Mouse (Mus musculus) right cerebral cortex, postnatal 10 days (tissue): ENCODE data around the gene Olfr1212.

Experiments used
- DNase-seq, 2 experiments: peaks; one replicate each; pipeline ENCODE4 v3.0.0; 2021; ENCODE audit warnings: low spot score in 2 of 2

Gene Olfr1212

GRCm38 (mm10) chr2:88953669-88954068, at the start of gene Olfr1212:
TSS of gene Olfr1212 (plus strand) at chr2:88953969.
- DNase-seq = no peak

- no peak for DNase-seq
Measured at GRCm38 (mm10) chr2:88915057-88915456, 38.7 kb upstream of the Olfr1212 start, which contains the start of gene Olfr1209. TSS of gene Olfr1209 (minus strand) at chr2:88915157.

- DNase-seq = no peak
Measured at GRCm38 (mm10) chr2:88938011-88938410, 15.8 kb upstream of the Olfr1212 start, which contains the start of gene Olfr1211. TSS of gene Olfr1211 (minus strand) at chr2:88938111.

GRCm38 (mm10) chr2:88980181-88980580, 26.4 kb downstream of the Olfr1212 start, which contains the start of gene Gm13762:
TSS of gene Gm13762 (minus strand) at chr2:88980281.
- DNase-seq = no peak

- DNase-seq = no peak
Measured at GRCm38 (mm10) chr2:88992553-88992952, 38.8 kb downstream of the Olfr1212 start, which contains the start of gene Olfr1214. TSS of gene Olfr1214 (minus strand) at chr2:88992653.

- DNase-seq = no peak
Measured at GRCm38 (mm10) chr2:89006873-89007272, 53.1 kb downstream of the Olfr1212 start, which contains the start of gene Olfr1215. TSS of gene Olfr1215 (minus strand) at chr2:89006973.
